Mouse (Mus musculus) MEL (cell line): ENCODE results near the gene Trub1.

ENCODE experiments used
- CTCF ChIP-seq, 3 experiments: IDR thresholded peaks in 2 of 3; conservative IDR thresholded peaks in 1 of 3; 2 replicates each; pipeline ENCODE4 v1.5.1; 2011 to 2012; ENCODE audit warnings: low read length in 3 of 3, low read depth in 2 of 3, mild to moderate bottlenecking in 2 of 3, improper control_type of control experiment in 1 of 3, inconsistent platforms in 1 of 3, mixed read lengths in 1 of 3, moderate library complexity in 1 of 3; ENCODE audit not compliant: control insufficient read depth in 1 of 3, insufficient read depth in 1 of 3, poor library complexity in 1 of 3, severe bottlenecking in 1 of 3
- EP300 ChIP-seq, 2 experiments: IDR thresholded peaks; 2 replicates each; pipeline ENCODE4 v1.6.1; 2011; ENCODE audit warnings: improper control_type of control experiment in 2 of 2, low read length in 2 of 2, low read depth in 1 of 2, mild to moderate bottlenecking in 1 of 2
- GABPA ChIP-seq: IDR thresholded peaks from 2 replicates; pipeline ENCODE4 v1.6.1; 2012; ENCODE audit warnings: low read depth, mild to moderate bottlenecking, inconsistent platforms, low read length, improper control_type of control experiment, moderate library complexity
- GATA1 ChIP-seq: IDR thresholded peaks from 2 replicates; pipeline ENCODE4 v1.6.1; 2011; ENCODE audit warnings: low read depth, low read length, improper control_type of control experiment
- MEF2A ChIP-seq: IDR thresholded peaks from 2 replicates; pipeline ENCODE4 v1.6.1; 2014; ENCODE audit warnings: low read depth, mild to moderate bottlenecking, inconsistent platforms, low read length, improper control_type of control experiment; ENCODE audit not compliant: poor library complexity, insufficient replicate concordance, severe bottlenecking; ENCODE audit errors: extremely low read depth
- MYB ChIP-seq: IDR thresholded peaks from 2 replicates; pipeline ENCODE4 v1.6.1; 2011; ENCODE audit warnings: mild to moderate bottlenecking, low read depth, low read length, improper control_type of control experiment
- TBP ChIP-seq: IDR thresholded peaks from 2 replicates; pipeline ENCODE4 v1.8.0; 2011; ENCODE audit warnings: low read depth, low read length, improper control_type of control experiment

DNA sequence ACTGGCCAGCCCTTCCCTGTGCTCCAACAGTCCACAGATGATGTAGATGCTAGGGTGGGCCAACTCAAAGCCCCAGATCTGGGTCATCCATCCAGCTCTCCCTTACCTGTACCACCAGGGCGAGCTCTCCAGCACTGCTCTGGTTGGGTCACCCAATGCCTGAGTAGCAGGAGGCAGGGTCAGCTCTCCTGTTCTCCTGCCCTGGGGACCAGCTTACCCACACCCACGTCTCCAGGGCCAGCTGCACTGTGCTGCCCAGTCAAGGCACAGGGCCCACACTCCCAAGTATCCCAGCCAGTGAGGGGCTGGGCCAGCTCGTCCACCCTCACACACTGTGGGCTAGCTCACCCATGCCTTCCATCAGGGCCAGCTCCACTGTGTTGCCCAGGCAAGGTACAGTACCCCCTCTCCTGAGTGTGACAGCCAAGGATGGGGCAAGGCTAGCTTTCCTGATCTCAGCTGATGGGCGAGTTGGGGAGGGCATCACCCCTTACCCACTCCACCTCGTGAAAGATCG lies 29.1 kb downstream of the Trub1 start:
- no peak for TF ChIP-seq GABPA
- TF ChIP-seq GATA1 = no peak
- no peak for TF ChIP-seq CTCF (IDR thresholded peaks at IDR 0.05 in 2 of 3, conservative IDR thresholded peaks at IDR 0.05 in 1 of 3; ENCODE audit: control insufficient read depth in 1 of 3, insufficient read depth in 1 of 3, low read depth in 2 of 3, low read length in 3 of 3, poor library complexity in 1 of 3, severe bottlenecking in 1 of 3)
- no peak for TF ChIP-seq EP300 (IDR thresholded peaks at IDR 0.05; ENCODE audit: low read depth in 1 of 2, low read length in 2 of 2)
- TF ChIP-seq TBP = no peak
- TF ChIP-seq MEF2A = no peak
- no peak for TF ChIP-seq MYB
